Mouse (Mus musculus) kidney, adult 2 months (tissue): Measurements from ENCODE around the gene Pawr. TPM values are rescaled to one million over a fixed set of nuclear protein-coding genes. Genes with fewer than 3 reads are reported as not detected.

Experiments
- DNase-seq: peaks from one replicate; pipeline ENCODE4 v3.0.0; 2021
- H3K27ac ChIP-seq: fragments of 200-500 bp; 2 replicates; pipeline ENCODE4 v1.5.1; 2012; ENCODE audit warnings: low read depth, low read length, control low read depth, inconsistent platforms; ENCODE audit not compliant: insufficient read depth
- H3K27me3 ChIP-seq: fragments of 200-500 bp; replicated peaks from 2 replicates; pipeline ENCODE4 v1.6.1; 2012; ENCODE audit warnings: mild to moderate bottlenecking, moderate library complexity, low read length, inconsistent platforms; ENCODE audit not compliant: control insufficient read depth, insufficient read depth
- H3K36me3 ChIP-seq: fragments of 200-500 bp; 2 replicates; pipeline ENCODE4 v1.6.1; 2012; ENCODE audit warnings: mild to moderate bottlenecking, moderate library complexity, low read length, inconsistent platforms; ENCODE audit not compliant: control insufficient read depth, insufficient read depth
- H3K4me1 ChIP-seq: fragments of 200-500 bp; 2 replicates; pipeline ENCODE4 v1.6.1; 2011; ENCODE audit warnings: low read length; ENCODE audit not compliant: control insufficient read depth, insufficient read depth
- H3K4me3 ChIP-seq: fragments of 200-500 bp; 2 replicates; pipeline ENCODE4 v1.5.1; 2011; ENCODE audit warnings: mild to moderate bottlenecking, low read depth, low read length, control low read depth; ENCODE audit not compliant: insufficient read depth
- CTCF ChIP-seq: fragments of 200-500 bp; conservative IDR thresholded peaks from 2 replicates; pipeline ENCODE4 v1.5.1; 2011; ENCODE audit warnings: low read depth, mild to moderate bottlenecking, control low read depth, low read length, moderate library complexity, mixed read lengths; ENCODE audit not compliant: insufficient read depth, insufficient read length
- POLR2A ChIP-seq: fragments of 200-500 bp; IDR thresholded peaks from one replicate; pipeline ENCODE4 v1.6.1; 2011; ENCODE audit warnings: low read depth, low read length, control low read depth
- WGBS: fragments of 180-500 bp; shearing (Covaris S2); methylation state at CpG from one replicate; pipeline ENCODE4 v1.1.7; 2018; 5-methylcytosine and 5-hydroxymethylcytosine counted together
- polyA plus RNA-seq: library from polyadenylated mRNA; depleted of rRNA; stranded (reverse); fragments of >200 nt; gene quantifications from 2 replicates; pipeline ENCODE4 v1.2.3, GENCODE M21; 2012

Gene Pawr
- polyA plus RNA-seq, 1 experiment: 17.9 TPM

DNA sequence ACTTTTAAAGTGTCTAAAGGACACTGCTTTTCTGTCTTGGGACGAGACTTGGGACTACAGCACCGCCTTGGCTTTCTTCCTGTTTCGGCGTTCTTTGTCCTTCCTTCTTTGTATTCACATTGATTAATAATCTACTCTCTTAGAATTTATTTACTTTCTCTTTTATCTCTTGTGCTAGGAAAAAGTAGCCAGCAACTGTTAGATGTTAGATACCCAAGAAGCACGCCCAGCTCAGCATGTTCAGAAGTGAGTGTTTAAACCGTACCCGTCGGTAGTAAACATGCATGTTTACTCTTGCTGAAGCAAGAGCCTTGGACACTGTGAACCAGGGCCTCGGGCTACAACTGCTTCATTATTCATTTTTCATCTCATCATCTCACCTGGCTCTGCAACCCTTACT lies 72.2 kb downstream of the Pawr start:
- Histone ChIP-seq H3K27ac (peak overlapping the region; percentile 86), H3K4me1 (peaks cover 34% of the 10 kb centered on the region), H3K36me3 (no peaks in the 10 kb centered on the region), H3K4me3 (no peak overlapping the region), H3K27me3 (no peaks in the 10 kb centered on the region)
- peak; percentile 81 for DNase-seq
- TF ChIP-seq CTCF: no peak
- no peak for TF ChIP-seq POLR2A
- WGBS: 46% methylated on average over 9 of the region's 9 CpGs

DNA sequence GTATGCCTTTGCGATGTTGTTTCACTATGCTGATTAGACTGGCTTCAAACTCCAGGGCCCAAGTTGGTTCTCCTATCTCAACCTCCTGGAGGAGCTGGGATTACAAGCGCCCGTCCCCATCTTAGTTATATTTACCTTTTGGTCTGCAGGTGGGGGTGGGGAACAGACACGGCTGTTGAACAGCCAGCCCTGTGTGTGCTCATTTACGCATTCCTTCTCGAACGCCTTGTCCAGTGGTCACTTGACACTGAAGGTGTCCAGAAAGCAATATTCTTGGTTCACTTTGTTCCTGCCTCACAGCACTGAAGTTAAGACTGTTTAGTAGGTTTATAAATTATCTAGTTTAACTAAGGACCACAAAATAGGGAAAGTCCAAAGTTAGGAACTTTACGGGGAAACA lies 73.2 kb downstream of the Pawr start:
- H3K36me3 ChIP-seq: peaks cover 3% of the 10 kb centered on the region; the same call in 1 of the 2 replicates
- peak overlapping the region; percentile 76 for H3K27ac ChIP-seq
- TF ChIP-seq POLR2A: no peak
- TF ChIP-seq CTCF: no peak
- DNase-seq: peak; percentile 85
- no peaks in the 10 kb centered on the region for H3K27me3 ChIP-seq
- 38% methylated on average over 8 of the region's 8 CpGs for WGBS
- peaks cover 34% of the 10 kb centered on the region for H3K4me1 ChIP-seq
- H3K4me3 ChIP-seq: no peak overlapping the region

DNA sequence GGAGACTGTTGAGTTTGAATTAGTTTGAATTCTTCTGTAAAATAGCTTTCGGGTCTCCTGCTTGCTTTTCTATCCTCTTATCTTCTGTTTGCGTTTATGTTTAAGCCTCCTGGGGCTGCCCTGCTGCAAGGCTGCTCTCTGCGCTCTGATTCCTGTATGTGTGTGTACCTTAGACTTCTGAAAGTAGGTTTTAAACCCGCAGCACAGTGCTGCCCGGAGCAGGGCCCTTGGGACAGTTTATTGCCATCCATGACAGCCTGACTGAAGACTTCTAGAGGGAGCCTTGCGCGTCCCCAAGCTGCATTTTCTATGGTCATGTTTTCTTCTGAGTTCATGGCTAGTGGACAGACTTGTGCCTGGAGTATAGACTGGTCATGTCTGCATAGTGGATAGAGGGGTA lies 74.0 kb downstream of the Pawr start:
- peaks cover 34% of the 10 kb centered on the region for H3K4me1 ChIP-seq
- H3K4me3 ChIP-seq: no peak overlapping the region
- WGBS: 58% methylated on average over 7 of the region's 7 CpGs
- peaks cover 3% of the 10 kb centered on the region; the same call in 1 of the 2 replicates for H3K36me3 ChIP-seq
- no peaks in the 10 kb centered on the region for H3K27me3 ChIP-seq
- no peak for DNase-seq
- TF ChIP-seq CTCF (no peak), POLR2A (no peak)
- H3K27ac ChIP-seq: peak overlapping the region; percentile 57

DNA sequence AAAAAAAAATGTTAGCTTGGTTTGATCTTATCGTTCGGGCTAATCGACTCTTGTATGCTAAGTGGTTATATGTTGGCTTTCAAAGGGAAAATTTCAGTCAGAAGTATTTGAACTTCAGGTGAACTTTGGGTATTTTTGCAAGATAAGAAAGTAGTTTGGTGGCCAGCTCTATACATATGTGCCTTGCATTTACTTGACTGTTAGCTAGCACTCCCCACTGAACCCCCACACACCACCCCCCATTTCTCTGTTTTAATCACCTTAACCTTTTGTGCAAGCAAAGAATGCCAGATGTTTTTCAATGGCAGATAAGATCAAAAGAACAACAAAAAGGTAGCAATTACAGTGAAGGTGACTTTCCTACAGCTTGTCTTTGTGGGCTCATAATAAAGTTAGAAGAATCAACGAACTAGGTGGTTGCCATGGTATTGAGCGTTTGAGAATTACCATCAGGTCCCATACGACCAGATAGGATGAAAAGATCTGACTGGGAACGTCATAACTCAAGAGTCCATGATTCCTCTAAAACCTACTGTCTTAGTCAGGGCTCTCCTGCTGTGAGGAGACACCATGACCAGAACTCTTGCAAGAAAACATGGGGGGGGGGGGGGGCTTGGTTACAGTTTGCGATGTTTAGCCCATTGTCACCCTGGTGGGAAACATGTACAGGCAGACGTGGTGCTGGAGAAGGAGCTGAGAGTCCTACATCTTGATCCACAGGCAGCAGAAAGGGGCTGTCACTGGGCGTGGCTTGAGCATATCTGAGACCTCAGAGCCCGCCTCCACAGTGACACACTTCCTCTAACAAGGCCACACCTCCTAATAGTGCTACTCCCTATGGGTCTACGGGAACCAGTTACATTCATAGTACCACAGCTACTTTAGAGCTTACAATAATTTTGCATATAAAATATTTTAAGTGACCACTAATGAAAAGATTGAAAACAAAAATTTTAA lies 75.2 kb downstream of the Pawr start:
- H3K36me3 ChIP-seq: peaks cover 6% of the 10 kb centered on the region; the same call in 1 of the 2 replicates
- WGBS: 81% methylated on average over 12 of the region's 12 CpGs
- no peak for TF ChIP-seq POLR2A
- TF ChIP-seq CTCF: no peak

DNA sequence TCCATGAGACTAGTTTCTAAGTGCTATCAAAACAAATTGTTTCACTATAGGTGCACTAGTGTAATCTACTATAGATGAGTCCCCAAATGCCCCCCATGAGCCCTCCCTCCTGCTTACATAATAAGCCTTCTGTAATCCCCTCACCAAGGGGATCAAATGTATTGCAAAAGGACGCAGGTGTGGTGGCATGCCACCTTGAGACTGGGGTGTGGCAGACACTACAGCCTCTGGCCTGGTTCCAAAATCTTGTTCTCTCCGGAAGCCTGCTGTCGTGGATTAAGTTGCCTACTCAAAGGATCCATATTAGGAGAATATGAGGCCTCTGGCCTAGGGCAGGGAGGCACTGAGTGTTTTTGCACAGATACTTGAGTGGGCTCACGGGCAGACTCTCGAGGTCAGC lies 76.1 kb downstream of the Pawr start:
- 33% methylated on average over 5 of the region's 5 CpGs for WGBS
- H3K4me3 ChIP-seq: no peak overlapping the region
- H3K27ac ChIP-seq: no peak overlapping the region; the same call in 1 of the 2 replicates
- no peak for TF ChIP-seq CTCF
- no peak for TF ChIP-seq POLR2A
- H3K27me3 ChIP-seq: no peaks in the 10 kb centered on the region
- peak; percentile 40 for DNase-seq
- peaks cover 27% of the 10 kb centered on the region for H3K4me1 ChIP-seq
- peaks cover 9% of the 10 kb centered on the region for H3K36me3 ChIP-seq

More for the DNA sequence above, 75.2 kb downstream of the Pawr start:
- Histone ChIP-seq H3K4me3 (no peak overlapping the region), H3K27ac (no peak overlapping the region), H3K4me1 (peaks cover 34% of the 10 kb centered on the region), H3K27me3 (no peaks in the 10 kb centered on the region)
- peak; percentile 21 for DNase-seq

DNA sequence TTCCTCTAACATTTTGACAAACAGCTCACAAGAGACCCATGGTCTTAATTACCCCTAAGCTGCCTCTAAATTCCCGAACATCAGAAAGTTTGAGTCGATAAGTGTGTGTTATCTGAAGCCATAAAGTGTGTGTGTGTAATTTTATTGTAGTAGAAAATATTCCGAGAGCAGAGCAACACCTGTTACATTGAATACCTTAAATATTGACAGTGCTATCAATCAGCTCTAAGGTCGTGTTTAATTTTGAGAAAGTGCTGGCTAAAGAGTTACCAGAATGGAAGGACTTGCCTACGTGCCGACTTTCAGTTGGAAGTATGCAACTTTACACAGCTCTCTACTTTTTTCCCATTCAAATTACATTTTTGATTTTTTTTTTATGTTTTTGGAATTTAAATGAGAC lies 76.5 kb downstream of the Pawr start:
- H3K4me3 ChIP-seq: no peak overlapping the region
- no peak overlapping the region; the same call in 1 of the 2 replicates for H3K27ac ChIP-seq
- H3K36me3 ChIP-seq: peaks cover 9% of the 10 kb centered on the region
- no peaks in the 10 kb centered on the region for H3K27me3 ChIP-seq
- peaks cover 26% of the 10 kb centered on the region for H3K4me1 ChIP-seq
- TF ChIP-seq CTCF (no peak), POLR2A (no peak)
- WGBS: 51% methylated on average over 6 of the region's 6 CpGs
- no peak for DNase-seq

DNA sequence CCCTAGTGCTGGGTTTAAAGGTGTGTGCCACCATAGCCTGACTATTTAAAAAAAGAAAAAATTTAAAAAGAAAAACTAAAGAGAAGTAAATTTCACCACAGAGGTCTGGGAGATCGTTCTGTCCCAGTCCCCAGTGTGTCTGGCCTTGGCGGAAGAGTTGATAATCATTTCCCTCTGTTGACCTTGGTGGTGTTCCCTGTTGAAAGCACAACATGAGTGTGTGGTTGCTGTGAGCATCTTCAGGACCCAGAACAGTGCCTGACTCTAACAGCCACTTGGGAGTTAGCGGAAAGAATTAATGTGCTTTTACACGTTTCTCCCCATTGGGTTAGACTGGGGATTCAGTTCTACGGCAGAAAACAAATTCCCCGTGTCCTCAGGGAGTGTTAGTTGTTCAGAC lies 77.1 kb downstream of the Pawr start:
- no peak for DNase-seq
- H3K27ac ChIP-seq: no peak overlapping the region
- no peak overlapping the region for H3K4me3 ChIP-seq
- peaks cover 20% of the 10 kb centered on the region for H3K4me1 ChIP-seq
- H3K27me3 ChIP-seq: no peaks in the 10 kb centered on the region
- 62% methylated on average over 6 of the region's 6 CpGs for WGBS
- H3K36me3 ChIP-seq: peaks cover 11% of the 10 kb centered on the region
- TF ChIP-seq POLR2A: no peak
